Mouse (Mus musculus) fat pad, adult 2 months (tissue): Measurements from ENCODE around the gene Batf3.

Experiments used
- DNase-seq: peaks from one replicate; pipeline ENCODE4 v3.0.0-alpha.2; 2011; ENCODE audit warnings: low read depth, low spot score; ENCODE audit errors: extremely low read depth

The Batf3 gene

GRCm38 (mm10) chr1:191086304-191086878 is 11.3 kb upstream of the Batf3 start:
- no peak for DNase-seq

- no peak for DNase-seq
These were observed 10.7 kb upstream of the Batf3 start for GRCm38 (mm10) chr1:191086960-191087359.

- DNase-seq, result no peak
These were observed 9.7 kb upstream of the Batf3 start for GRCm38 (mm10) chr1:191087955-191088354.

GRCm38 (mm10) chr1:191089355-191089754 is 8.3 kb upstream of the Batf3 start:
- DNase-seq, result no peak

GRCm38 (mm10) chr1:191092050-191092449 is 5.6 kb upstream of the Batf3 start:
- DNase-seq, result no peak

- DNase-seq, result peak; percentile 19
These were observed 4.1 kb upstream of the Batf3 start for GRCm38 (mm10) chr1:191093578-191093977.

GRCm38 (mm10) chr1:191095019-191095418 is 2.6 kb upstream of the Batf3 start:
- DNase-seq, result no peak

GRCm38 (mm10) chr1:191096871-191097681 is 571 bp upstream of the Batf3 start:
- no peak for DNase-seq

- no peak for DNase-seq
These were observed 1.5 kb downstream of the Batf3 start for GRCm38 (mm10) chr1:191099114-191099513.

- no peak for DNase-seq
These were observed 2.2 kb downstream of the Batf3 start for GRCm38 (mm10) chr1:191099772-191100291.

- no peak for DNase-seq
These were observed 5.2 kb downstream of the Batf3 start for GRCm38 (mm10) chr1:191102730-191103370.

GRCm38 (mm10) chr1:191105246-191105645 is 7.6 kb downstream of the Batf3 start:
- no peak for DNase-seq

GRCm38 (mm10) chr1:191107306-191107705 is 9.7 kb downstream of the Batf3 start:
- no peak for DNase-seq

GRCm38 (mm10) chr1:191109907-191110306 is 12.3 kb downstream of the Batf3 start:
- no peak for DNase-seq

- DNase-seq, result no peak
These were observed 13.5 kb downstream of the Batf3 start for GRCm38 (mm10) chr1:191111146-191111545.

GRCm38 (mm10) chr1:191114868-191115267 is 17.2 kb downstream of the Batf3 start:
- no peak for DNase-seq

- DNase-seq, result no peak
These were observed 18.0 kb downstream of the Batf3 start for GRCm38 (mm10) chr1:191115514-191116238.

GRCm38 (mm10) chr1:191122744-191123143 is 25.1 kb downstream of the Batf3 start:
- DNase-seq, result no peak

- DNase-seq, result peak; percentile 42
These were observed 26.0 kb downstream of the Batf3 start for GRCm38 (mm10) chr1:191123696-191124095.

GRCm38 (mm10) chr1:191124288-191124687 is 26.6 kb downstream of the Batf3 start:
- DNase-seq, result no peak
